Mouse (Mus musculus): ENCODE data around the gene Matn3.

DNA sequence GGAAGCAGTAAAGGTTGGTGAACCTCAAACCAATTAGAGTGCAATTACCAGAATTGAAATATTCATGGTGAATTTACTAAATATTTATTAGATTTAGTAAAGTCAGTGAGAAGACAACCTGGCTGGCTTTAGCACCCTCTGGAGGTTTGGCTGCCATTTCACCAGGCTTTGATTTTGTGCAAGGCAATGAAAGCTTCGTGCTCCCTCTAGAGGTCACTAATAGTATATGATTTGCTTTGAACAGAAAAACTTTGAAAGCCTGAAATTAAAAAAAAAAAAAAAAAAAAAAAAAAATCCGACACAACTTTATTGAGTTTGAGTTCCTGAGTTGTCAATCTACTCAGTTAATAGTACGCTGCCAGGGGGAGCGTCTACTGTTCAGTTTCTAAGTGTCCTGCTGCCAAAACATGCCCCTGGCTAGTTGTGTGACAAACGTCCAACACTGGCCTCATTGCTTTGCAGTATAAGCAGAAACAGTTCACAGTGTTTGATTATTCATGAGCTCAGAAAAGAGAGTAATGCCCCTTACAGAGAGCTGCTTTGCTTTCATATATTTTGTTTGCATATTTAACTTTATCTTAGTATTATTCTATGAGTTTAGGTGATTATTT is 54.4 kb downstream of the Matn3 start:
- TF ChIP-seq CTCF (IDR thresholded peaks at IDR 0.05; ENCODE audit: extremely low read depth, insufficient read depth, insufficient read length, insufficient replicate concordance) (peak; percentile 64; the same call in 1 of the 2 replicates), POLR2A (IDR thresholded peaks at IDR 0.05; ENCODE audit: low read depth, low read length) (no peak)

Data from spleen, adult 2 months (tissue).